Mouse (Mus musculus) E14TG2a.4 (cell line): ENCODE results near the gene Eaf1.

Experiments
- CTCF ChIP-seq: conservative IDR thresholded peaks from 2 replicates; pipeline ENCODE4 v1.5.1; 2014; ENCODE audit warnings: low read length
- NANOG ChIP-seq: IDR thresholded peaks from 2 replicates; pipeline ENCODE4 v1.6.1; 2014; ENCODE audit warnings: borderline replicate concordance, low read length, mixed read lengths
- POU5F1 ChIP-seq: IDR thresholded peaks from 2 replicates; pipeline ENCODE4 v1.6.1; 2014; ENCODE audit warnings: low read length, borderline replicate concordance

DNA sequence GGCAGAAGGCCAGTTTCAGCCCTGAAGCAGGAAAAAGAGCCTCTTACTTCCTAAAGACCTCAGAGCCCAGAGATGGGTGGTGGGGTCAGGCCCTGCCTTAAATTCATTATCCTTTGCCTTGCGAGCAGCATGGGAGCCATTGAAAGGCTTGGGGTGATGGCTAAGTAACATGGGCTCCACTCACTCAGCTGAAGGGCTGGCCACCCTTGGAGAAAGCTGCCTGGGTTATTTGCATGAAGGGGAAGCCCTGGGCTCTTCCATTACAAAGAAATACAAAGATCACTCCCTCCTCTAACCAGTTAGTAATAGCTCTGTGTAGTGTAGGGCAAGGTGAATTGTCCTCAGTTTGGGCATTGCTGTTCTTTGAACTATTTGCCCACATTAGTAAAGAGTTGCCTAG is 5.3 kb downstream of the Eaf1 start:
- TF ChIP-seq CTCF, result no peak
- no peak; the same call in 1 of the 2 replicates for TF ChIP-seq NANOG
- no peak for TF ChIP-seq POU5F1
